Mouse (Mus musculus) hindlimb bud, embryonic 11.5 days (tissue): ENCODE measurements around the gene Olfr1413.

Experiments
- DNase-seq: peaks from one replicate; pipeline ENCODE4 v3.0.0-alpha.2; 2012; ENCODE audit warnings: low read depth, low spot score; ENCODE audit errors: extremely low spot score

Gene Olfr1413

GRCm38 (mm10) chr1:92571022-92571421, at the start of gene Olfr1413:
TSS of gene Olfr1413 (plus strand) at chr1:92571322.
- DNase-seq: no peak

- DNase-seq: no peak
These were observed 49.7 kb upstream of the Olfr1413 start for GRCm38 (mm10) chr1:92521376-92521775.

GRCm38 (mm10) chr1:92523764-92524163, 47.4 kb upstream of the Olfr1413 start:
- DNase-seq: no peak

- DNase-seq: no peak
These were observed 34.1 kb upstream of the Olfr1413 start for GRCm38 (mm10) chr1:92536972-92537371.

DNA sequence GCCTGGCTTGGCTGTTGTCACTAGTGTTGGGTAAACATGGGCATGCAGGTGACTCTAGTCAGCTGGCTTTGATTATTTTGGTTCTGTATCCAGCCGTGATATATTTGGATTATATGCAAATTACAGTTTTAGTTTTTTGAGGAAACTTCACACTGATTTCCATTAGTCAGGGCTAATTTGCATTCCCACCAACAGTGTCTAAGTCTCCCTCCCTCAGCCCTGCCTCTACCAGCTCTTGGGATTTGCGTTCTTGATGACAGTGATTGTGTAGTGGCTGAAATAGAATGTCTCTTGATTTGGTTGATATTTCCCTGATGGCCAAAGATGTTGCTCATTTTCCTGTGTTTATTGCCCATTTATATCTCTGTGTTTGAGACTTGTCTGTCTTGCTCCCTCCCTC, 32.1 kb upstream of the Olfr1413 start:
- no peak for DNase-seq

DNA sequence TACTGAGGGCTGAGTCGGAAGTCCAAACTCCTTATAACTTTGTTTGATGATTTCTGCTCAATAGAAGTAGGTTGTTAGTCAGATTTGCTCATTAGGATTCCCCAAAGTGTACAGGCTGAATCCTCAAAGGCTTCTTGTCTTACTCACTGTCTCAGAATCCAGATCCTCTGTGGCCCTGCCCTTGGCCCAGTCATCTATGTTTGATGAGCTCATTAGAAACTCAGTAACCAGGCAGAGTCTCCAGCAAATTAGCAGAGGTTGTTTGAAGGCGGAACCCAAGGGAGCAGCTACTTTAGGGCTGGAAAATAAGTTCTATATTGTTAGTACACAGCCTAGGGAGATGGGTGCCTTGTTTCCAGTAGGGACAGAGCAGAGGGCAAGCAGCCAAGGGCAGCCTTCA, 25.2 kb upstream of the Olfr1413 start:
- DNase-seq: no peak

DNA sequence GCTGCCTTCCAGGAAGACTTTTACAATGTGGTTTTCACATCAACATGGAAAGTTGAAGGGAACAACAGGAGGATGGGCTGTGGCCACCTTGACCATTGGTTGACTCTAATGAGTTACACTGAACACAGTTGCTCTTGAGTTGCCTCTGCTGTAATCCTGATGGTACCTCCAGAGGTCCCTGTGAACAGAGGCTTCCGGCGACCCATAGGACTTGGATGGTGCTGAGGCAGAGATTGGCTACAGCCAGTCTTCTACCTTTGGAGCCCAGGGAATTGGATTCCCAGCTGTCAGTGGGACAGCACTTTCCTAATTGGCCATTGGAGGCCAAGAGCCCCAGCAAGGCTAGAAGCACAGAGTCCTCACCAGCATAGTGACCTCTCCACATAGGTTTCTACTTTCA, 14.4 kb downstream of the Olfr1413 start, which contains the start of gene Olfr1412:
TSS of gene Olfr1412 (plus strand) at position 301 of the 400 bp plus-strand sequence.
- DNase-seq: no peak

GRCm38 (mm10) chr1:92594111-92594510, 23.0 kb downstream of the Olfr1413 start, which contains the start of gene Olfr1411:
TSS of gene Olfr1411 (plus strand) at chr1:92594411.
- no peak for DNase-seq

- DNase-seq: no peak
These were observed 24.9 kb downstream of the Olfr1413 start for GRCm38 (mm10) chr1:92596019-92596418.

- DNase-seq: no peak
These were observed 34.4 kb downstream of the Olfr1413 start, which contains the start of gene Olfr1410 for GRCm38 (mm10) chr1:92605482-92605881. TSS of gene Olfr1410 (plus strand) at chr1:92605782.

DNA sequence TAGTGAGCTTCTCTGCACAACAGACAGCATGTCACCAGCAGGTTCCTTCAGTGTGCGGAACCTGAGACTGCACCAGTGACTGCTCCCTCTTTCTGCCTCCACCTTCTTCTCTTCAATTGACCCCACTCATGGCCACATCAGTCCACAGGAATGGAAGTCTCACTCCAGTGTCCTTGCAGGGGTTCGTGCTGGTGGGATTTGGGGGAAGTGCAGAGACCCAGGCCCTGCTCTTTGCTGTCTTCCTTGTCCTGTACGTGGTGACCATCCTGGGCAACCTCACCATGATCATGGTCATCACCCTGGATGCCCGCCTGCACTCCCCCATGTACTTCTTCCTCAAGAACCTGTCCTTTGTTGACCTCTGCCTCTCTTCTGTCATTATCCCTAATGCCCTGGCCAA, 36.6 kb downstream of the Olfr1413 start:
- DNase-seq: no peak

DNA sequence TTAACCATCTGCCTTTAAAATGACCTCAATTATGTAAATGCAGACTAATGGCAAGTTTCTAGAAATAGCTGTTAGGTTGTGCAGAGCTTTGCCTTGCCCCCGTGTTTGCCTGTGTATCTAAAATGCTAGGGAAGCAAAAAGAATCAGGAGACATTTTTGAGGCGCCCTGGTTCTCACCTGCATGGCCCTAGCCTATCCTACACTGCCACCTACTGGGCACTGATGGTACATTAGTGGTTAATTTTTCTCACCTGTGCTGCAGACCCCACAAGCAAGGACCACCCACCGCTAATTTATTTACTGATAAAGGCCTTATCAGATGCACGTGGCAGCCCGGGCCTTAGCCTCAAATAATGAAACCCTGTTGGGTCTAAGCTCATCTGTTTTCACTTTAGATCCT, 39.9 kb downstream of the Olfr1413 start:
- DNase-seq: peak; percentile 56

DNA sequence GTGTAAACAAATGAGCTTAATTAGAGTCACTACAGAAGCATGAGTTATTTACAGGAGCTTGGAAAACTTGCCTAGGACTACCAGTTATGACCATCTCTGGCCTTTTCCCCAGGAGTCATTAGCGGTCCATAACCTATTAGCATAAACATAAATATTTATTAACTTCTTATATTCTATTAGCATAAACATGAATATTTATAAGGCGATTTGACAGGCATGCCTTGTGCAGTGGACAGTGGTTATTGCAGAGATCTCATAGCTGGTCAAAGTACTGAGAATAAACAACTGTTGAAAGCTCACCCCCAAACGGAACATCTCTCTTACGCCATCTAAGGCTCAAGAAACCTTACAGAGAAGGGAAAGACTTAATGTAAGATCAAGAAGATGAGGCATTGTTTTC, 42.1 kb downstream of the Olfr1413 start:
- DNase-seq: no peak

GRCm38 (mm10) chr1:92614516-92614915, 43.4 kb downstream of the Olfr1413 start:
- DNase-seq: no peak

GRCm38 (mm10) chr1:92616046-92616445, 44.9 kb downstream of the Olfr1413 start:
- DNase-seq: no peak

GRCm38 (mm10) chr1:92617488-92617887, 46.4 kb downstream of the Olfr1413 start, which contains the start of gene Olfr12:
TSS of gene Olfr12 (plus strand) at chr1:92617788.
- DNase-seq: no peak

- DNase-seq: no peak
These were observed 47.2 kb downstream of the Olfr1413 start for GRCm38 (mm10) chr1:92618360-92618759.
